Mouse (Mus musculus) neural tube, embryonic 14.5 days (tissue): ENCODE measurements around the gene Wrnip1. TPM values are rescaled to one million over a fixed set of nuclear protein-coding genes. Genes with fewer than 3 reads are reported as not detected.

Experiments
- ATAC-seq: fragments of 200-750 bp; cut with Nextera tagmentation; 2 replicates; pipeline ENCODE4 v1.8.0; 2017; ENCODE audit warnings: low read depth, mild to moderate bottlenecking, moderate TSS enrichment, moderate library complexity
- H3K27ac ChIP-seq: fragments of 300-500 bp; sonication (generic); 2 replicates; pipeline ENCODE4 v1.5.1; 2014; ENCODE audit warnings: low read depth, mild to moderate bottlenecking, control low read depth, low read length, moderate library complexity, mixed read lengths
- H3K27me3 ChIP-seq: fragments of 300-500 bp; sonication (generic); 2 replicates; pipeline ENCODE4 v1.6.1; 2014; ENCODE audit warnings: low read length; ENCODE audit not compliant: control insufficient read depth, insufficient read depth
- H3K36me3 ChIP-seq: fragments of 300-500 bp; sonication (generic); 2 replicates; pipeline ENCODE4 v1.6.1; 2014; ENCODE audit warnings: low read length, mixed read lengths; ENCODE audit not compliant: control insufficient read depth, insufficient read depth
- H3K4me1 ChIP-seq: fragments of 300-500 bp; sonication (generic); 2 replicates; pipeline ENCODE4 v1.6.1; 2014; ENCODE audit warnings: low read length; ENCODE audit not compliant: control insufficient read depth, insufficient read depth
- H3K4me2 ChIP-seq: fragments of 300-500 bp; sonication (generic); 2 replicates; pipeline ENCODE4 v1.6.1; 2014; ENCODE audit warnings: mild to moderate bottlenecking, low read depth, low read length, control low read depth
- H3K4me3 ChIP-seq: fragments of 300-500 bp; sonication (generic); 2 replicates; pipeline ENCODE4 v1.5.1; 2014; ENCODE audit warnings: low read depth, low read length, control low read depth, mixed read lengths
- H3K9ac ChIP-seq: fragments of 300-500 bp; sonication (generic); replicated peaks from 2 replicates; pipeline ENCODE4 v1.6.1; 2014; ENCODE audit warnings: low read depth, mild to moderate bottlenecking, control low read depth, low read length, mixed read lengths
- H3K9me3 ChIP-seq: fragments of 300-500 bp; sonication (generic); 2 replicates; pipeline ENCODE4 v1.6.1; 2016; ENCODE audit warnings: low read length; ENCODE audit not compliant: control insufficient read depth
- WGBS: fragments of 180-500 bp; shearing (Covaris S2); extraction: QIAGEN DNeasy Blood & Tissue Kit; methylation state at CpG from one replicate; pipeline ENCODE4 v1.1.7; 2014; 5-methylcytosine and 5-hydroxymethylcytosine counted together
- polyA plus RNA-seq: library from polyadenylated mRNA; unstranded; fragments of >200 nt; fragmentation: Nextera tagmentation; extraction: Ambion mirVana; gene quantifications from 2 replicates; pipeline ENCODE4 v1.2.1, GENCODE M21; 2014

Wrnip1 gene
- polyA plus RNA-seq, 1 experiment from 2014 or later: 29.0 TPM

GRCm38 (mm10) chr13:32834513-32834912, 32.7 kb downstream of the Wrnip1 start:
- WGBS: 91% methylated on average over 5 of the region's 5 CpGs
- Histone ChIP-seq H3K9ac (no peak overlapping the region), H3K4me2 (no peak overlapping the region), H3K4me1 (0 out of 2 replicates have a peak, but pooled peaks cover 3% of the 10 kb centered on the region), H3K36me3 (no peaks in the 10 kb centered on the region), H3K27me3 (no peaks in the 10 kb centered on the region), H3K27ac (no peak overlapping the region), H3K9me3 (no peaks in the 10 kb centered on the region), H3K4me3 (no peak overlapping the region)
- ATAC-seq: no peak

- Histone ChIP-seq H3K9ac (no peak overlapping the region), H3K9me3 (no peaks in the 10 kb centered on the region), H3K27ac (no peak overlapping the region), H3K4me1 (no peaks in the 10 kb centered on the region), H3K4me2 (no peak overlapping the region), H3K4me3 (no peak overlapping the region), H3K36me3 (no peaks in the 10 kb centered on the region), H3K27me3 (no peaks in the 10 kb centered on the region)
- WGBS: 59% methylated on average over 1 of the region's 1 CpGs
- no peak for ATAC-seq
Measured at GRCm38 (mm10) chr13:32839314-32839713, 37.5 kb downstream of the Wrnip1 start.

GRCm38 (mm10) chr13:32841349-32841748, 39.5 kb downstream of the Wrnip1 start:
- Histone ChIP-seq H3K27ac (no peak overlapping the region), H3K9ac (no peak overlapping the region), H3K36me3 (no peaks in the 10 kb centered on the region), H3K9me3 (no peaks in the 10 kb centered on the region), H3K4me1 (no peaks in the 10 kb centered on the region), H3K4me3 (no peak overlapping the region), H3K4me2 (no peak overlapping the region), H3K27me3 (no peaks in the 10 kb centered on the region)
- no peak for ATAC-seq
- 91% methylated on average over 3 of the region's 3 CpGs for WGBS

- no peak overlapping the region for H3K4me2 ChIP-seq
- H3K36me3 ChIP-seq: no peaks in the 10 kb centered on the region
- no peak overlapping the region for H3K4me3 ChIP-seq
- H3K4me1 ChIP-seq: no peaks in the 10 kb centered on the region
- H3K9me3 ChIP-seq: no peaks in the 10 kb centered on the region
- no peak overlapping the region for H3K27ac ChIP-seq
- H3K9ac ChIP-seq: no peak overlapping the region
- no peaks in the 10 kb centered on the region for H3K27me3 ChIP-seq
- no peak for ATAC-seq
Measured at GRCm38 (mm10) chr13:32846221-32846620, 44.4 kb downstream of the Wrnip1 start.

DNA sequence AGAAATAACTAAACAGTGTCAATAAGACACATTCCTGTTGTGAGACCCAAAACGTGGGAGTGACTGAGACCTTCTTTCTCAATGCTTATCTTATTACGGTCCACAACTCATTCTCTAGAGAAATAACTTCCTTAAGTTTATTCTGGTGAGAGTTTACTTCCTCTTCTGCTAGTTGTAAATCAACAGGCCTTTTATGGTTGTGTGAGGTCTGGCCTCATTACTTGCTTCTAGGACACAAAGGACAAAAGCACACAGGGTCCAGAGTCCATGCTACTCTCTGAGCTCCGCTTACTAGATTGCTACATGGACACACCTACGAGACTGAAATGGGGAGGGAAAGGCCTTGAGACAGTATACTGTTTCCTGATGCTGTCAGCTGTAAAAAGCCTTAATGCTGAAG, 47.3 kb downstream of the Wrnip1 start:
- no peaks in the 10 kb centered on the region for H3K36me3 ChIP-seq
- H3K27ac ChIP-seq: no peak overlapping the region
- H3K4me3 ChIP-seq: no peak overlapping the region
- WGBS: 42% methylated on average over 4 of the region's 4 CpGs
- no peaks in the 10 kb centered on the region for H3K4me1 ChIP-seq
- no peak for ATAC-seq
- no peak overlapping the region for H3K4me2 ChIP-seq
- no peaks in the 10 kb centered on the region for H3K9me3 ChIP-seq
- H3K27me3 ChIP-seq: no peaks in the 10 kb centered on the region
- H3K9ac ChIP-seq: no peak overlapping the region

DNA sequence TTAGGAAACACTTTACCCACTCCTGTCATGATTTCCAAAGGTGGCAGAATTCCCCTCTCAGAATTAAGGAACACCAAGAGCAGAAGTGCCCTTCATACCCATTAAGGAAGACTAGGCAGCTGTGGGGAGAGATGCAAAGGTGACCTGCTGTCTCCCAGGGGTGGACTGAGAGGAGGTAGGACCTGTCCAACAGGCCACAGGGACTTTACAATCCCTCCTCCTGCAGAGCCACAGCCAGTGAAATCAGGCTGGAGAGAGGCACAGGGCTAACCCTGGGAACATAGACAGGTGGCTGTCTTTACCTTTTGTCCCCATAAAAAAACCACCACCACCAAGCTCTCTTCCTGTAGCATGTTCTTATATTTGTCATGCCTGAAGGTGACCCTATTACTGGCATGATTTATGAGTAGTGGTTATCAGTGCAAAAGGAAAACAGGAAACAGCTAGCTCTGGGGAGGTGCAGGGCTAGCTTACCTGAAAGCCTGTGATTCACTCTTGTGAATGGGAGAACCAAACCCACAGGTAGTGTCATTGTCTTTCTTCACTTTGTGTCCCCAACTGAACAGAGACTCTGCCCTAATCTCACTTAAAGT, 47.8 kb downstream of the Wrnip1 start:
- Histone ChIP-seq H3K27me3 (no peaks in the 10 kb centered on the region), H3K4me3 (no peak overlapping the region), H3K4me1 (no peaks in the 10 kb centered on the region), H3K9me3 (no peaks in the 10 kb centered on the region), H3K9ac (no peak overlapping the region), H3K27ac (no peak overlapping the region), H3K36me3 (no peaks in the 10 kb centered on the region), H3K4me2 (no peak overlapping the region)
- ATAC-seq: no peak

DNA sequence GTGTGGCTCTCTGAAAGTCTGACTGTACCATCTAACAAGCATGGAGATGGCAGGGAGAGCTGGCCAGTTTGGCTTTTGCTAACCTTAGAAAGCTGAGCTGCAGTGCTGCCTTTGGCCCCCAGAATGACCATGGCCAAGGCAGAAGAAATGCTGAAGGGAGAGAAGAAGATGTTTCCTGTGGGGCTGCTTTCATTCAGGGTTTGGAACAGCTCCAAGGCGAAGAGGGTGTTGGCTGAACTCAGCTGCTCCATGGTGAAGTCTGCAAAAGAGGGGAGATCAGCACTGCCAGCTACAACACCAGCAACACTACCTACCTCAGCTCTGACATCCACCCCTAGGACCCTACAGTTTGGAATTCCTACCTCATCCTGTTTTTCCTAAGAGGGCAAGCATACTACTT, 48.3 kb downstream of the Wrnip1 start:
- no peaks in the 10 kb centered on the region for H3K4me1 ChIP-seq
- no peaks in the 10 kb centered on the region for H3K27me3 ChIP-seq
- H3K9me3 ChIP-seq: no peaks in the 10 kb centered on the region
- no peaks in the 10 kb centered on the region for H3K36me3 ChIP-seq
- no peak overlapping the region for H3K4me2 ChIP-seq
- H3K9ac ChIP-seq: no peak overlapping the region
- H3K4me3 ChIP-seq: no peak overlapping the region
- no peak overlapping the region for H3K27ac ChIP-seq
- WGBS: 63% methylated on average over 1 of the region's 1 CpGs
- no peak for ATAC-seq

DNA sequence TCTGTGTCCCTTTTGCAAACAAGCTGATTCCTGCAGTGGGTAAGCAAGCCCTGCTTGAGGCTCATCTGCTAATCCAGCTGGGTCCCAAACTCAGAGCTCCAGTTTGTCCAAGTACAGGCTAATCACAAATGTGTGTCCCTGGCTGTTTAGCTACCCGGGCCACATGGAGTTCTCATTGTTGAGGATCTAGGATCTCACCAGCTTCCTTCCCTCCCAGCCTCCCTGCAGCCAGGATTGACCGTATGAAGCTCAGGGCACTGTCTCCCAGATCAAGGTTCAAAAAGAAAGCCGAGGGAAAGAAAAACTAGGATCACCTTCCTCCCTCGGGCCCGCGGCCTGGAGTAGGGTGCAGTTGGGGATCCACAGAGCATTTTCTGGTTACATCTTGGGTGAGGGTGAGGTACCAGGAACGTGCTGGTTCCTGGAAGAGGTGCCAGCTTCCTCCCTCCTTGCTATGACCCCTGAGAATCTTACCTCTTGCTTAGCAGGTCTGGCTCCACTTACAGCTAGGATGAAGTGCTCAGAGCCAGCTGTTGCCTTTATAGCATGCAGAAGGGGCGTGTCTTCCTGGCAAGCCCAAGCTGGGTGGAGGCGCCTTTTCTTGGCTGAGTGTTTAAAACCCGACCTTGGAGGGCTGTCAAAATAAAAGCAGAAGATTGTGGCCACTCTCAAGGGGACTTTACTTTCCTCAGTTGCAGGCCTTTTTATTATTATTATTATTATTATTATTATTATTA, 49.0 kb downstream of the Wrnip1 start, which contains the start of gene Serpinb1a:
Gene Serpinb1a (minus strand): TSS at position 518 of the 737 bp plus-strand sequence.
- 68% methylated on average over 10 of the region's 10 CpGs for WGBS
- Histone ChIP-seq H3K27ac (no peak within 1 kb of the TSS), H3K27me3 (no peaks in the 10 kb centered on the region), H3K4me1 (no peaks in the 10 kb centered on the region), H3K36me3 (no peaks in the 10 kb centered on the region), H3K9me3 (no peaks in the 10 kb centered on the region), H3K4me3 (no peak within 1 kb of the TSS), H3K9ac (no peak within 1 kb of the TSS), H3K4me2 (no peak within 1 kb of the TSS)
- no peak for ATAC-seq

- ATAC-seq: peak; percentile 83
- 14% methylated on average over 7 of the region's 7 CpGs for WGBS
- Histone ChIP-seq H3K9me3 (no peaks in the 10 kb centered on the region), H3K4me2 (no peak overlapping the region), H3K9ac (no peak overlapping the region), H3K36me3 (no peaks in the 10 kb centered on the region), H3K4me1 (no peaks in the 10 kb centered on the region), H3K27me3 (no peaks in the 10 kb centered on the region), H3K27ac (no peak overlapping the region), H3K4me3 (no peak overlapping the region)
Measured at GRCm38 (mm10) chr13:32851967-32852366, 50.1 kb downstream of the Wrnip1 start.
